Mouse (Mus musculus): Measurements from ENCODE around the gene Rnpc3. TPM values are rescaled to one million over a fixed set of nuclear protein-coding genes. Genes with fewer than 3 reads are reported as not detected.
"Not testable (repeated sequence)": the region's sequence is repeated elsewhere in the genome, so short reads cannot be mapped to it uniquely, and the experiment has no call there.

The Rnpc3 gene
- 49.4 and 52.6 TPM in 2 replicates for polyA plus RNA-seq (2016; fragmentation: Nextera tagmentation; extraction: Ambion mirVana)

DNA sequence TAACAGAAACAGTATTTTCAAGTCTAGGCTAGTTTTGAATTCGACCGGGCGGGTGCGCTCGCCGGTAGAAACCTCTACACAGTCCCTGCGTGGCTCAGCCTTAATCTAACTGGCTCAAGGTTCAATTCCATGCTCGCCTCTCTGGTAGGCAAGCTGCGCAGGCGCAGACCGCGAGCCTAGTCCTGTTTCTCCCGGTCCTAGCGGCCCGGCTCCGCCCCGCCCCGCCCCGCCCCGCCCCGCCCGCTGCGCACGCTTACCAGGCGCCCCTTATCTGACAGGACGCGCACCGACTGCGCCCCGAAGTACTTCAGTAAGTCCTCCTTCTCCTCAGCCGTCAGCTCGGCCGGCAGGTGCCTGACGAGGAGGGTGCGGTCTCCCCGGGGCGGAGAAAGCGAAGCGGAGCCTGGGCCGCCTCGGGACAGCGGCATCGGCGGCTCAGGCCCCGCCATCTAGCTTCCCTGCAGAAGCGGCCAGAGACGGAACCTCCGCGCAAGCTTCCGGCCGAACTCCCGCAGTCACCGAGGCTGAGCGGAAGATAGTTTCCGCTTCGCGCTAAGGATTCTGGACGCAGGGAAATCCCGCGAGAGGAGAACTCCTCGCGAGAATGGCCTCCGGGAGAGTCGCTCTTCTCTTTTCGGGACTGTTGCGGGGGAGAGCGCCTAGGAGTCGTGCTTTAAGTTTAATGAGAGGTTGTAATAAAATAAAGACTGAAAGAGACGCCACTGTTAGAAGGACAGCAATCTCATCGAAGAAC lies at the start of gene Rnpc3:
Rnpc3 (minus strand) TSS at position 544 of the 754 bp plus-strand sequence.
- WGBS = under 1% methylated on average over 70 of the region's 70 CpGs
- peaks cover 6% of the 10 kb centered on the region; the same call in 1 of the 2 replicates for H3K36me3 ChIP-seq
- H3K4me3 ChIP-seq = peak within 1 kb of the TSS; percentile 71
- no peaks in the 10 kb centered on the region for H3K27me3 ChIP-seq (replicated peaks)
- peaks cover 6% of the 10 kb centered on the region for H3K4me1 ChIP-seq
- H3K9me3 ChIP-seq = no peaks in the 10 kb centered on the region
- H3K4me2 ChIP-seq (replicated peaks) = peak within 1 kb of the TSS; percentile 65
- peak within 1 kb of the TSS; percentile 98 for H3K27ac ChIP-seq
- peak within 1 kb of the TSS; percentile 89 for H3K9ac ChIP-seq
- ATAC-seq (ENCODE audit: low FRiP score, low read depth) = peak; percentile 97

DNA sequence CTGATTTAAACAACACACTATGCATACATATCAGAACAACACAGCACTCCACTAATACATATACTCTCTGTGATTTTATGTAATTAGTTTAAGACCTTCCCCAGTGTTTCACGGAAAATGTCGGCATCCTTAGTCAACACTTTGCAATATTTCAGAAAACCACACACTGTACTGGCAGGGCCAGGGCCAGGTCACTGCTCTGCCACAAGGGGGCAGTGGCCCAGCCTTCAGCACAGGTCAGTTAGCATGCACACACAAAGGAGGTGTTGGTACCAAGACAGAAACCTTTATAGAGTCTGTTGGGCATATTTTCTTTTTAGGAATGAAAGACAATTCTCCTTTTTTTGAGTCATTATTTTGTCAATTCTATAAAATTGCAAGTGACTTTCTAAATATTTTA lies 27.0 kb upstream of the Rnpc3 start:
- Histone ChIP-seq H3K9me3 (no peaks in the 10 kb centered on the region), H3K36me3 (no peaks in the 10 kb centered on the region), H3K4me1 (no peaks in the 10 kb centered on the region), H3K27ac (no peak overlapping the region), H3K4me2 (replicated peaks) (no peak overlapping the region), H3K4me3 (no peak overlapping the region), H3K9ac (no peak overlapping the region), H3K27me3 (replicated peaks) (no peaks in the 10 kb centered on the region)
- WGBS = 63% methylated on average over 2 of the region's 2 CpGs
- peak; percentile 85; the same call in 1 of the 2 replicates for ATAC-seq (ENCODE audit: low FRiP score, low read depth)

DNA sequence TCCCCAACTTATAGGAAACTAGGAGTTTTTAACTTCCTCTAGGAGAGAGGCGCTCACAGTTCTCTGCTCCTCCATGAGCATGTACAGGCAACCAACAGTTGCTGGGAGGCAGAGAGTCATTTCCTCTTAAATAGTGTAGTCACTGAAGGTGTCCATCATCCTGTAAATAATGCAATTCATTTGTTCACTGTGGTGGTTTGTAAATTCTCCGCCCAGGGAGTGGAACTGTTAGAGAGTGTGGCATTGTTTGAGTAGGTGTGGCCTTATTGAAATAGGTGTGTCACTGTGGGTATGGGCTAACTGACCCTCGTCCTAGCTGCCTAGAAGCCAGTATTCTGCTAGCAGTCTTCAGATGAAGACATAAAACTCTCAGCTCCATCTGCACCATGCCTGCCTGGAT lies 24.4 kb upstream of the Rnpc3 start:
- H3K36me3 ChIP-seq = no peaks in the 10 kb centered on the region
- H3K9me3 ChIP-seq = no peaks in the 10 kb centered on the region
- no peak overlapping the region for H3K9ac ChIP-seq
- no peak overlapping the region for H3K27ac ChIP-seq
- WGBS = 82% methylated on average over 3 of the region's 3 CpGs
- no peak for ATAC-seq (ENCODE audit: low FRiP score, low read depth)
- no peaks in the 10 kb centered on the region for H3K4me1 ChIP-seq
- H3K4me3 ChIP-seq = no peak overlapping the region
- no peaks in the 10 kb centered on the region for H3K27me3 ChIP-seq (replicated peaks)
- no peak overlapping the region for H3K4me2 ChIP-seq (replicated peaks)

DNA sequence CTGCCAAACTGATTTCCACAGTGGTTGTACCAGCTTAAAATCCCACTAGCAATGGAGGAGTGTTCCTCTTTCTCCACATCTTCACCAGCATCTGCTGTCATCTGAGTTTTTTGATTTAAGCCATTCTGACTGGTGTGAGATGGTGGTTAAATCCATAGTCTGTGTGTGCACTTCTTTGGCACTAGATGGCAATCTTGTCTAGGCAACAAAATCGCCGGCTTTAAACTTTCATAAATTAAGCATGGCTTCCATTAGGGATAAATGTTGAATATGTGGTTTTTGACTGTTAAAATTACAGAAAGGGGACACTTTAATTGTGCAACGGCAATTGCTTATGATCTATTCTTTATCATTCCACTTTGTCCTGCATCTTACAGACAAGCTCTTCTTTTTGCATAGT lies 21.4 kb upstream of the Rnpc3 start:
- not testable (repeated sequence) for H3K27ac ChIP-seq; H3K9me3 ChIP-seq; H3K4me2 ChIP-seq (replicated peaks); H3K4me1 ChIP-seq; H3K36me3 ChIP-seq; H3K4me3 ChIP-seq; H3K27me3 ChIP-seq (replicated peaks); H3K9ac ChIP-seq; ATAC-seq (ENCODE audit: low FRiP score, low read depth)
- 51% methylated on average over 3 of the region's 3 CpGs for WGBS

DNA sequence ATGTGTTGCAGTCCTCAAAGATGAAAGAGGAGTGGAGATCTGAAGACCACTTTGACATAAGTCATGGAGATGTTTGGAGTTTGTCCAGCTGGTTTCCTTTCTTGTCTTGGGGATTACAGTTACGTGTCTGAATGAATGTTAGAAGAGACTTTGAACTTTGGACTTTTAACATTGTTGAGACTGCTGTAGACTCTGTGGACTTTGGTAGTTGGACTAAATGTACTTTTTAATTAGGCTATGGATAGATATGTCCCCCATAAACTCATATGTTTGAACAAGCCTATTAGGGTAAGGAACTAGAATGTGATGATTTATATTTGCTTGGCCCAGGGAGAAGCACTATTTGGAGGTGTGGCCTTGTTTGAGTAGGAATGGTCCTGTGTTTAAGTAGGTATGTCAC lies 9.6 kb upstream of the Rnpc3 start:
- 89% methylated on average over 1 of the region's 1 CpGs for WGBS
- no peak for ATAC-seq (ENCODE audit: low FRiP score, low read depth)
- no peaks in the 10 kb centered on the region for H3K4me1 ChIP-seq
- no peaks in the 10 kb centered on the region for H3K9me3 ChIP-seq
- H3K4me3 ChIP-seq = no peak overlapping the region
- H3K4me2 ChIP-seq (replicated peaks) = no peak overlapping the region
- no peaks in the 10 kb centered on the region for H3K27me3 ChIP-seq (replicated peaks)
- no peak overlapping the region for H3K27ac ChIP-seq
- H3K36me3 ChIP-seq = no peaks in the 10 kb centered on the region
- H3K9ac ChIP-seq = no peak overlapping the region

DNA sequence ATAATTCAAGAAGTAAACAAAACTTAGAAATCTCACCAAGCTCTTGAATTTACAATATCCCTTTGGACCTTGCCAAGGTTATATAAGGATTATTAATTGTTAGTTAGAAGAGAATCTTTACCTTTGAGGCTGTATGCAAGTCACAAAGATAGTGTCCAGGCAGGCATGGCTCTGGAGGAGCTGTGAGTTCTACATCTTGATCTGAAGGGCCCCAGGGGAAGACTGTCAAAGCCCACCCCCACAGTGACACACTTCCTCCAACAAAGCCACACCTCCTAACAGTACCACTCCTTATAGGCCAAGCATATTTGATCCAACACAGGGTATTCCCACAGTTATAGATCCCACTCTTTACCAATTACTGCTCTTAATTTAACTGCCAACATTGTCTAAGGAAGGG lies 4.3 kb upstream of the Rnpc3 start:
- peaks cover 6% of the 10 kb centered on the region for H3K4me1 ChIP-seq
- ATAC-seq (ENCODE audit: low FRiP score, low read depth) = no peak
- no peaks in the 10 kb centered on the region for H3K36me3 ChIP-seq
- H3K27ac ChIP-seq = no peak overlapping the region
- no peak overlapping the region for H3K9ac ChIP-seq
- H3K4me2 ChIP-seq (replicated peaks) = no peak overlapping the region
- H3K9me3 ChIP-seq = no peaks in the 10 kb centered on the region
- H3K27me3 ChIP-seq (replicated peaks) = no peaks in the 10 kb centered on the region
- no peak overlapping the region for H3K4me3 ChIP-seq

DNA sequence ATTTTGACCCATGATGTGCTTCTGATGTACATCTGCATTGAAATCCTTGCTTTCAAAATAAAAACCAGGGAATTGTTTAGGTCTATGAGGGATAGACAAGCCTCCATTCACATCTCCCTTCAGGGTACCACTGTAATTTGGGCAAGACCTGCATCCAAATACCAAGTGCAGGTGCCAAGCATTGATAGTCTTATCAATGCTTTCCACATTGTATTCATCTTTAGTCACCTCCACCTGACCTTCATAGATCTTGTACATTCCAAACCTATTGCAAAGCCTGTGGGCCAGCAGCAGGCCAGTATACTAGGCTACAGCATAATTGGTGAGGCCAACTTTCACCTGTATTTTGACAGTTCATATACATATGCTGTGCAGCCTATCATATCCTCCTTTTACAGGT lies 1.7 kb upstream of the Rnpc3 start:
- no peak overlapping the region for H3K27ac ChIP-seq
- H3K36me3 ChIP-seq = peaks cover 2% of the 10 kb centered on the region; the same call in 1 of the 2 replicates
- no peaks in the 10 kb centered on the region for H3K9me3 ChIP-seq
- H3K4me1 ChIP-seq = peaks cover 6% of the 10 kb centered on the region
- H3K4me3 ChIP-seq = no peak overlapping the region
- H3K9ac ChIP-seq = no peak overlapping the region
- H3K4me2 ChIP-seq (replicated peaks) = no peak overlapping the region
- H3K27me3 ChIP-seq (replicated peaks) = no peaks in the 10 kb centered on the region
- no peak for ATAC-seq (ENCODE audit: low FRiP score, low read depth)

DNA sequence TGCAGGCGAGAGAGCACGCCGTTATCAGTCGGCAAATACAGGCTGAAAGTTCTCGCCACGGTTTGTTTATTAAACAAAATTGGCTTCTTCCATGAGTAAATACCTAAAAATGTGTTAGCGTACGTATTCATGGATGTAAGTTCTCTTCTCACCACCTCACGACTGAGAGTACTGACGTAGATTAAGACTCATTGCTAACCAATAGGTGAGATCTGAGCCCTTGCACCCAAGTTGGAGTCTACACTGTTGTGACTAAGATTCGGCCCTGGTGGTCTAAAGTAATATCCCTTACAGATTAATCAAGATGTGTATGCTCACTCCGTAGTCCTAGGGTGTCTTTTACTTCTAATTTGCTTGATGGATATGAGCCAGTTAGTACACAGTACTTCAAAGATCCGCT lies 615 bp upstream of the Rnpc3 start:
- no peaks in the 10 kb centered on the region for H3K27me3 ChIP-seq (replicated peaks)
- 17% methylated on average over 13 of the region's 13 CpGs for WGBS
- no peak overlapping the region; the same call in 1 of the 2 replicates for H3K27ac ChIP-seq
- peak overlapping the region; percentile 89 for H3K9ac ChIP-seq
- H3K9me3 ChIP-seq = no peaks in the 10 kb centered on the region
- ATAC-seq (ENCODE audit: low FRiP score, low read depth) = no peak
- peak overlapping the region; percentile 71 for H3K4me3 ChIP-seq
- peaks cover 6% of the 10 kb centered on the region for H3K4me1 ChIP-seq
- peak overlapping the region; percentile 65 for H3K4me2 ChIP-seq (replicated peaks)
- H3K36me3 ChIP-seq = peaks cover 6% of the 10 kb centered on the region; the same call in 1 of the 2 replicates

DNA sequence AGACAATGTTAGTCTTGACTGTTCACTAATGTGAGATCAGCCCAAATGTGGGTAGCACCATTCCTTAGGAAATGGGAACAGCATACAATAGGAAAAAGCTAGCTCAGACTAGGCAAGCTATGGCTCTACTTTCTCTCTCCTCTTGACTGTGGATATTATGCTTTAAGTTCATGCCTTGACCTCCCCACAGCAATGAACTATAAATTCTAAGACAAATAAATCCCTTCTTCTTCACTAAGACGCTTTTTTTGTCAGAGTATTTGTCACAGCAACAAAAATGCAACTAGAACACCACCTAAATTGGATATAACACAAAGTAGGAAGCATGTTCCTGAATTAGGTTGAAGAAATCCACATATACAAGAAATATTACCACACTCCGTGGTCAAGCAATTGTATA lies 23.4 kb downstream of the Rnpc3 start, which contains the start of gene Amy1:
Amy1 (minus strand) TSS at position 101 of the 400 bp plus-strand sequence.
- Histone ChIP-seq H3K27me3 (replicated peaks) (no peaks in the 10 kb centered on the region), H3K9me3 (no peaks in the 10 kb centered on the region), H3K4me3 (no peak within 1 kb of the TSS), H3K4me2 (replicated peaks) (no peak within 1 kb of the TSS), H3K27ac (no peak within 1 kb of the TSS), H3K36me3 (peaks cover 16% of the 10 kb centered on the region), H3K9ac (no peak within 1 kb of the TSS), H3K4me1 (no peaks in the 10 kb centered on the region)
- WGBS = 94% methylated on average over 2 of the region's 2 CpGs
- ATAC-seq (ENCODE audit: low FRiP score, low read depth) = no peak

DNA sequence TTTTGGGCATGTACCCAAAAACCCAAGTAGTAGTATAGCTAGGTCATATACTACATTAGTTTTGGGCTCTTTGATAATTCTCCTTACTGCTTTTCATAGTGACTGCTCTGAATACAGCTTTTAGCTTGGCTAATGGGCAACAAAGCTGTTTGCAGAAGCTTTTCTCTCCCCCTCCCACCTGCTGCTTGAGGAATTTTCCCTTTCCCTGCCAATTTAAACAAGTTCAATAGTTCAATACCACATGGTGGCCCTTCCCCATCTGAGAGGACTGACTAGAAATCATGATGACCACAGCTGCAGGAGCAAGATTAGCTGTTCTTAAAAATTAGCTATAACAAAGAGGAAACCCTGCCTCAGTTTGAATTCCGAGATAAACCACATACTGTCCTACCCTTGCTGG lies 39.1 kb downstream of the Rnpc3 start:
- H3K9me3 ChIP-seq = no peaks in the 10 kb centered on the region
- H3K4me2 ChIP-seq (replicated peaks) = no peak overlapping the region
- no peaks in the 10 kb centered on the region for H3K4me1 ChIP-seq
- H3K9ac ChIP-seq = no peak overlapping the region
- WGBS = 59% methylated on average over 1 of the region's 1 CpGs
- peaks cover 9% of the 10 kb centered on the region; the same call in 1 of the 2 replicates for H3K36me3 ChIP-seq
- no peaks in the 10 kb centered on the region for H3K27me3 ChIP-seq (replicated peaks)
- H3K27ac ChIP-seq = no peak overlapping the region
- peak; percentile 37; the same call in 1 of the 2 replicates for ATAC-seq (ENCODE audit: low FRiP score, low read depth)
- no peak overlapping the region for H3K4me3 ChIP-seq

DNA sequence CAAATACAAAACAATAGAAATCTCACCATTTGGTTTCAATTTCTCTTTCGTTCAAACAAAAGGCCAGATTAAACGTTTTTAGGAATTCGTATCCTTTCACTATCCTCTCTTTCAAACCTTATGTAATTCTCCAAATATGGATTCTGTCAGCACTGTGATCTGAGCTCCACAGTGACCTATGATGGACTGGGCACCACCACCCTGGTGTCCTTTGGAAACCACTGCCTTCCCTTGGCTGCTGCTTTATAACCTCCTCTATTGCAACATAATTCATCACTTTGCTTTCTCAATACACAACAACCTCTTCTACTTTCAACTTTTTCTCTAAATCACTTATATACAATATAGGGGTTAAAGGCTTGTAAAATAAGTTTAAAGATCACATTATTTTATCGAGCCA lies 55.4 kb downstream of the Rnpc3 start:
- ATAC-seq (ENCODE audit: low FRiP score, low read depth) = no peak
- Histone ChIP-seq H3K9ac (no peak overlapping the region), H3K27ac (no peak overlapping the region), H3K4me2 (replicated peaks) (no peak overlapping the region), H3K36me3 (no peaks in the 10 kb centered on the region), H3K4me3 (no peak overlapping the region), H3K27me3 (replicated peaks) (no peaks in the 10 kb centered on the region), H3K4me1 (no peaks in the 10 kb centered on the region), H3K9me3 (no peaks in the 10 kb centered on the region)
- WGBS = 80% methylated on average over 4 of the region's 4 CpGs

DNA sequence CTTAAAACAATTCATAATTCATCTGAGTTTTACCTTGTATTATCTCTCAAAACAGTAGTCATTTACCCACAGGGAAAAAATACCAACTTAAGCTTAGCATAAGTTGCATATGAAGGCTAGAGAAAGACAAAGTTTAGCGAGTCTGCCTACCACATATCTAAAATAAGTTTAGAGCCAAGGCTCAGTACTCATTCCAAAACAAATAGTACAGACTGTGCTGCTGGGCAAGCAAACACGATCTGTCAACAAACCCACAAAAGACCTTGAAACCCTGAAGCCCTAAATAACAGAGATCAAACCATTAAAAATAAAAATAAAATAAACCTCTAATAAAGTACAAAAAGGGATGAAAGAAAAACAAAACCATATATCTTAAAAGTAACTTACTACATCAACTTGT lies 55.8 kb downstream of the Rnpc3 start:
- Histone ChIP-seq H3K9me3 (no peaks in the 10 kb centered on the region), H3K4me3 (no peak overlapping the region), H3K27me3 (replicated peaks) (no peaks in the 10 kb centered on the region), H3K9ac (no peak overlapping the region), H3K27ac (no peak overlapping the region), H3K4me2 (replicated peaks) (no peak overlapping the region), H3K4me1 (no peaks in the 10 kb centered on the region), H3K36me3 (no peaks in the 10 kb centered on the region)
- WGBS = 82% methylated on average over 2 of the region's 2 CpGs
- no peak for ATAC-seq (ENCODE audit: low FRiP score, low read depth)

DNA sequence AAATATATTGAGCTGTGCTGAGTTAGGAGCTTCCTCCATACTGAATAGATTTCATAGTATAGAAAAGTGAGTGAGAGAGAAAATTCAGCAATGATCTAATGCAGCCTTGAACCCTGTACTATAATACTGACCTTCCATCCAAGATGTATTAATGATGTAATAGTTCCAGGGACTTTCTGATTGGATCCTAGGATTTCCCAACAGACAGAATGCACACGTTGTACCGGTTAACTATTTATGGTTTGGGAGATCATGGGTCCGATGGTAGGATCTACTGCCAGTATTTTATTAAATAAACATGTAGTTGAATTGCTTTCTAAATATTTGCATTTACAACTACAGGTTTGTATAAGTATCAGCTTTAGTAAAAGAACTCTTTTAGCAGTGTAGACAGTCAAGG lies 57.8 kb downstream of the Rnpc3 start:
- 84% methylated on average over 3 of the region's 3 CpGs for WGBS
- Histone ChIP-seq H3K9me3 (no peaks in the 10 kb centered on the region), H3K4me1 (no peaks in the 10 kb centered on the region), H3K36me3 (no peaks in the 10 kb centered on the region), H3K27ac (no peak overlapping the region), H3K4me2 (replicated peaks) (no peak overlapping the region), H3K9ac (no peak overlapping the region), H3K27me3 (replicated peaks) (no peaks in the 10 kb centered on the region), H3K4me3 (no peak overlapping the region)
- no peak for ATAC-seq (ENCODE audit: low FRiP score, low read depth)

Measured in neural tube, embryonic 12.5 days (tissue).